Mouse (Mus musculus): ENCODE results near the gene Rbm28.

Rbm28 gene

GRCm38 (mm10) chr6:29195846-29196698, 31.3 kb upstream of the Rbm28 start:
- in situ Hi-C loops (cut with MboI; ENCODE audit: low sequenced_read_pairs) = no loop called here

GRCm38 (mm10) chr6:29195146-29195545, 30.3 kb upstream of the Rbm28 start:
- in situ Hi-C loops (cut with MboI; ENCODE audit: low sequenced_read_pairs) = no loop called here

DNA sequence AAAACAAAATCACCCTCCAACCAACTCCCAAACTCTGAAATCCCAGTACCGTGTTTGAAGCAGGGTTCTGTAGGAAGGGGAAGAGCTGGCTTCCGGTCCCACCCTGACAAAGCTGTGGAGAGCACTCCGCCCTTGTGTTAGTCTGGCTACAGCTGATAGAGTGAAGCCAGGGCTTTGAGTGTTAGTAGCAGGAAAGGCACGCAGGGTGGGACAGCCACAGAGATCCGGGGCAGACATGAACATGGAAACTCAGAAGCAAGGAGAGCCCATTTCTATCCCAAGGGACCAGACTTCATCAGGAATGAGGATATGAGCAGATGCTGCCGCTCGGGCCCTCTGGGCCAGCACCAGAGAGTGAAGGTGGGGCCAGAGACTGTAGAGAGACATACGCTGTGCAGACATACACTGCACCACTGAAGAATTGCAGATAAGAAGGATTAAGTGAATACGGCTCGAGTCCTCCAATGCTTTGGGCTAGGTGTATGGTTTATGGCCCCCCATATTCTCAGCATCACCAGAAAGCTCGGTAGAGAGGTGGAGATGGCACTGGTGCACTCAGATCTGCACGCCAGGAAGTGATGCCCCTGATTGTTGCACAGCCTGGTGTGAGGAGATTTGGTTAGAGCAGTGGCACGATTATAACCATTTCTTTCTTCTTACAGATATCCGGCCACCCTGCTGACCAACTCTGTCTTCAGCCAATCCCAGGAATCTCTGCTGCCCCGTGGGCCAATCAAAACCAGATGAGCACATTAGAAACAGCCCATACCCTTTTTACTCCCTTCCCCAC, 29.4 kb upstream of the Rbm28 start:
- in situ Hi-C loops (cut with MboI; ENCODE audit: low sequenced_read_pairs) = no loop called here

GRCm38 (mm10) chr6:29187936-29188335, 23.1 kb upstream of the Rbm28 start:
- in situ Hi-C loops (cut with MboI; ENCODE audit: low sequenced_read_pairs) = no loop called here

DNA sequence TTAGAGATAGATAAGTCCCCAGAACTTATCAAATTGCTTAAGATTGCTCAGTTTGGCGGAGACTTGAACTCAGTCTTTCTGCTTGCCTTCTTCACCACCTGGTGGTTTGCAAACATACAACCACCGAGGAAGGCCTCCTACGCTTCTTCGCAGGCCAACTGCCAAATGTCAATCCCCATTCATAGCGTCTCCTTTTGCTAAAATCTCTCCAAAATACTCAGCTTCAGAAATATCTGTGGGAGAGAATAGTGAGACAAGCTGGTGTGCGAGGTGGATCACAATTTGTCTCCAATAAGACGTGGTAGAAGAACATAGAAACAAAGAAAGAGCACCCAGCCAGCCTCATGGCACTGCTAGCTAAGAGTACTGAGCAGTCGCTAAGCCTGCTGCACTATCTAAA, 15.0 kb upstream of the Rbm28 start:
- in situ Hi-C loops (cut with MboI; ENCODE audit: low sequenced_read_pairs) = no loop called here

- in situ Hi-C loops (cut with MboI; ENCODE audit: low sequenced_read_pairs) = no loop called here
These were observed 14.3 kb upstream of the Rbm28 start, which contains the start of gene Prrt4 for GRCm38 (mm10) chr6:29178888-29179658. Gene Prrt4, minus strand, starts transcription at chr6:29179584.

GRCm38 (mm10) chr6:29177901-29178879, 13.4 kb upstream of the Rbm28 start:
- in situ Hi-C loops (cut with MboI; ENCODE audit: low sequenced_read_pairs) = no loop called here

- in situ Hi-C loops (cut with MboI; ENCODE audit: low sequenced_read_pairs) = no loop called here
These were observed 10.3 kb upstream of the Rbm28 start for GRCm38 (mm10) chr6:29175113-29175512.

DNA sequence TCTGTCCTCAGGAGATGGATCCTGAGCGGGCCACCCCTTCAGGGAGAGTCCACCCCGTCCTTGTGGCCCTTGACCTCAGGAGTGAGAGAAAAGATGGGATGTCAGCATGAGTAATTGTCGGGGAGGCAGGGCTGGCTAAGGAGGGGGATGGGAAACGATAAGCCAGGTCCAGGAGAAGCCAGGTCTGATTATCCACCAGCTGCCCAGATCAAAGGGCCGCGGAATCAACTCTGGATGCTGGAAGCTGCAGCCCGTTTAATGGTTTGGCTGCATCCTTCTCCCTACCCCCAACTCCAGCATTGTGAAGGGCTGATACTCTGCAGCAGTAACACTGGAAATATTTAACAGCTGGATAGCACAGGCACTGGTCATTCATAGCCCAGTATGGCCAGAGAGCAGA, 9.6 kb upstream of the Rbm28 start:
- in situ Hi-C loops (cut with MboI; ENCODE audit: low sequenced_read_pairs) = no loop called here

DNA sequence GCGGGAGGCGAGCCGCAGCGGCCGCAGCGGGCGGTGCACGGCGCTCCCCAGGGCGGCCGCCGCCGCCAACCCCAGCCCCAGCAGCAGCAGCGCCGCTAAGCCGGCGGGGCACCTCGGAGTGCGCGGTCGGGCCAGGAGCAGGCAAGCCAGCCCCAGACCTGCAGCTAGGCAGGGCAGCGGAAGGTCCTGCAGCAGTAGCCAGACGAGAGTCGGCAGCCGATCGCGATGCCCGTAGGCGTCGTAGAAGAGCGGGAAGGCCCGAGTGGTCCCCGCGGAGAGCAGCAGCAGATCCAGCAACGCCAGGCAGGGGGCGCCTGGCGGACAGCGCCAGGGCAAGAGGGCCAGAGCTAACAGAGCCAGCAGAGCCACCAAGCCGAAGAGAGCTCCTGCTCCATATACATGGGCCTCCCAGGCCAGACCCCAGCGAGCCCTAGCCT, 6.2 kb upstream of the Rbm28 start:
- in situ Hi-C loops (cut with MboI; ENCODE audit: low sequenced_read_pairs) = no loop called here

DNA sequence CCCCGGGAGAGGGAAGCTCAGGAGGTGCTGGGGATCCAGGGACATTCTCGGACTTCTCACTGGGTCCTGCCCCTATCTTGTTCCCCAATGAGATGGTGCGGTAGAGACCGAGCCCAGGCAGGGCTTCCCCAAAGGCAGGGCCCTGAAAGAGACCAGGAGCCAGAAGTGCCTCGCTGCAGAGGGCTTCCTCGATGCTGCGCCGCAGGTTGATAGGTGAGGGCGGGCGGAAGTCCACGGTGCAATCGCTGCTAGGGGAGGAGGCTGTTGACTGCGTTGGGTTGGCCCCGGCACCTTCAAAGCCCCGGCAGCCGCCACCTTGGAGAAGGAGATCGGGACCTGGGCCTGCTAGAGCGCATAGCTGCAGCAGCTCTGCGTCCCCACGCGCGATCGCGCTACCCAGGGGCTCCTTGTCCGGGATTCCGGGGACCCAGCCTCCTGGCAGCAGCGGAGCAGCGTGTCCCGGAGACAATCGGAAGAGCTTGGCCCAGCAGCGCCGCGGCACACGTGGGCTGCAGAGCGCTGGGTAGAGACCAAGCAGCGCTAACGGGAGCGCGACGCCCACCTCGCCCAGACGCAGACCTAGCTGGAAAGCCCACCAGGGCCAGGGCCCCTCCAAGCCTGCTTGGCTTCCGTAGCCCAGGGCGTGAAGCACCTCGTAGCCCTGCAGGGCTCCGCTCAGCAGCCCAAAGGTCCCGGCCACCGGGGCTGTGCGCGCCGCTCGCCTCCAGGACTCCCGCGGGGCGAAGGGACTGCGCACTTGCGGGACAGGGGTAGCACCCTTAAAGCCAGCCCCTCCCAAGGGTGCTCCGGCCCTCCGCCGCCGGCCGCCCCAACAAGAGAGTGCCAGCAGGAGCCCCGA, 5.5 kb upstream of the Rbm28 start:
- in situ Hi-C loops (cut with MboI; ENCODE audit: low sequenced_read_pairs) = no loop called here

DNA sequence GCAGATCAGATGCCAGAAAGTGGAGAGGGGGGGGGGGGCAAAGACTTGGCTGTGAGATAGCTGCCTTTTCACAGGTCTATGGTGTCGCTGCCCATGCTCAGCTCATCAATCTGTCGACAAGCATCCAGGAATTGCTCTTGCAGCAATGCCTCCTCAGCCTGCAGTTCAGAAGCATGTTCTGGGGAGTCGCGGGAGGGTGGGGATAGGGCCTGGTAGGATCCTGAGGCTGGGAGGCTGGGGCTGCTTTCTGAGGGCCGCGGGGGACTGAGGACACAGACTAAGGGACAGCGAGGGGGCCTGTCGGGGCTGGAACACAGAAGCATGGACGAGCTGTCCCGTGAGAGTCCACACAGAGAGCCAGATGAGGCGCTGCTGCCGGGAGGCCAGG, 4.9 kb upstream of the Rbm28 start:
- in situ Hi-C loops (cut with MboI; ENCODE audit: low sequenced_read_pairs) = loop anchor here (5.0 to 10.0 kb wide), 2 partner anchors 33 to 105 kb away; partner anchors contain the start of genes Fam71f2 and Hilpda

DNA sequence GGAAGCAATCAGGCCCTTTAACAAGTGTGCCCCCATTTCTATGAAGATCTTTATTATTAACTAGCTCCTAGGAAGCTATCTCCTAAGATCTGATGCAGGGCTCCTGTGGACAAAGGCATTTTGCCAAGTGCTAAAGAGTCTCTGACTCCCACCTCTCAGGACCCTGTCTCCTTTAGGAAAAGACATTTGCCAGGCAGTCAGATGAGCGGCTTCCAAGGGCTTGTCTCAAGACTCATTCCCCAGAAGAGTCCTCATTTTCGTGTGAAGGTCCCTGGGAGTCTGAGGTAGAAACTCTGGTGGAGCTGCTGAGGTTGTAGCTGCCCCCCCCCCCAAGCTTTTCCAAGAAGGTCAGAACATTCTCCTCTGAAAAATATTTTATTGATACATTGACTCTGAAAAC, 4.1 kb upstream of the Rbm28 start:
- in situ Hi-C loops (cut with MboI; ENCODE audit: low sequenced_read_pairs) = loop anchor here (5.0 to 10.0 kb wide), 2 partner anchors 33 to 106 kb away; partner anchors contain the start of genes Fam71f2 and Hilpda

DNA sequence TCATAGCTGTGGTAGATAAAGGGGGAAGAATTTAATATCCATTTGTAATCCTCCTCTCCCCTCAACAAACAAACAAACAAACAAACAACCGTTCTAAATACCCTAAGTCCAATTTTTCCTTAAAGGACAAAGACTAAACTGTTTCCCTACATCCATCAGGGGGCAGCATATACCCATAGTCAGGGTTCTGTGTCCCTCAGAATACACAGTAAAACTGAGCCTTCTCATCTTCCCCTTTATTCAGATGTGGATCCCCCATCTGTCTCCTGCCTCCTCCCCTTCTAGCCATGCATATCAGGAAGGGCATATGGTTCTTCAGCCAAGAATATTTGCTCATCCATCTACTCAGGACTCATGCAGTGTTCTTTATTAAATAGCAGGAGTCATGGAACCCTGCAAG, 1.4 kb upstream of the Rbm28 start:
- in situ Hi-C loops (cut with MboI; ENCODE audit: low sequenced_read_pairs) = loop anchor here (5.0 to 10.0 kb wide), 2 partner anchors 36 to 109 kb away; partner anchors contain the start of genes Fam71f2 and Hilpda

DNA sequence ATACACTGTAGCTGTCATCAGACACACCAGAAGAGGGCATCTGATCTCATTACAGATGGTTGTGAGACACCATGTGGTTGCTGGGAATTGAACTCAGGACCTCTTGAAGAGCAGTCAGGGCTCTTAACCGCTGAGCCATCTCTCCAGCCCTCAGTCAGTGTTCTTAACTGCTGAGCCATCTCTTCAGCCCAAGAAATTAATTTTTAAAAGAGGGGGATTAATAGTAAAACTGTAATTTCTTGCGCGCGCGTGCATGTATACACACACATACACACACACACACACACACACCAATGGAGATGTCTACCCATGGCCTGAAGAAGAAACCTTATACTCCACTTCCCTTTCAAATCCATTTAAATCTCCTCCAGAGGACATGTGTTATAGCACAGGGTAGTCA, 3.5 kb downstream of the Rbm28 start:
- in situ Hi-C loops (cut with MboI; ENCODE audit: low sequenced_read_pairs) = loop anchor here (10.0 kb wide), 1 partner anchor 114 kb away; the partner anchor contains the start of genes Fam71f2 and Hilpda

DNA sequence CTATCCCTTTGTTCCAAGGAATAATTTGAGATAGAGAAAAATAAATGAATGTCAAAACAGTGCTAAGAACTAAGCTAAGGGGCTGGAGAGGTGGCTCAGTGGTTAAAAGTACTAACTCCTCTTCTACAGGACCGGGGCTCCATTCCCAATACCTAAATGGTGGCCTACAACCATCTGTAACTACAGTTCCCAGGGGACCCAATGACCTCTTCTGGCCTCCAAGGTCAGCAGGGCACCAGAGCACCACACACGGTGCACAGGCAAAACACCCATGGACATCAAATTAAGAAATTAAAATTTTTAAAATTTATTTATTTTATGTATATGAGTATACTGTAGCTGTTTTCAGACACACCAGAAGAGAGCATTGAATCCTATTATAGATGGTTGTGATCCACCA, 4.0 kb downstream of the Rbm28 start:
- in situ Hi-C loops (cut with MboI; ENCODE audit: low sequenced_read_pairs) = loop anchor here (10.0 kb wide), 1 partner anchor 114 kb away; the partner anchor contains the start of genes Fam71f2 and Hilpda

- in situ Hi-C loops (cut with MboI; ENCODE audit: low sequenced_read_pairs) = no loop called here
These were observed 8.5 kb downstream of the Rbm28 start for GRCm38 (mm10) chr6:29156326-29156725.

GRCm38 (mm10) chr6:29150001-29150400, 14.8 kb downstream of the Rbm28 start:
- in situ Hi-C loops (cut with MboI; ENCODE audit: low sequenced_read_pairs) = no loop called here
